Mouse (Mus musculus) kidney, embryonic 14.5 days (tissue): Measurements from ENCODE around the gene Abcb6. TPM values are rescaled to one million over a fixed set of nuclear protein-coding genes. Genes with fewer than 3 reads are reported as not detected.
A peak's percentile ranks its signal among the peaks of the same experiment; 100 is the strongest.

Experiments used
- ATAC-seq: fragments of 200-750 bp; cut with Nextera tagmentation; 2 replicates; pipeline ENCODE4 v1.8.0; 2017; ENCODE audit warnings: moderate number of reproducible peaks, mild to moderate bottlenecking, moderate TSS enrichment, moderate library complexity; ENCODE audit not compliant: low FRiP score, low TSS enrichment
- H3K27ac ChIP-seq: fragments of 300-500 bp; sonication (generic); 2 replicates; pipeline ENCODE4 v1.5.1; 2014; ENCODE audit warnings: low read depth, mild to moderate bottlenecking, low read length, moderate library complexity, mixed read lengths
- H3K27me3 ChIP-seq: fragments of 300-500 bp; sonication (generic); 2 replicates; pipeline ENCODE4 v1.6.1; 2014; ENCODE audit warnings: mild to moderate bottlenecking, low read length; ENCODE audit not compliant: control insufficient read depth, insufficient read depth
- H3K36me3 ChIP-seq: fragments of 300-500 bp; sonication (generic); 2 replicates; pipeline ENCODE4 v1.6.1; 2014; ENCODE audit warnings: low read length, mixed read lengths; ENCODE audit not compliant: control insufficient read depth, insufficient read depth
- H3K4me1 ChIP-seq: fragments of 300-500 bp; sonication (generic); 2 replicates; pipeline ENCODE4 v1.6.1; 2014; ENCODE audit warnings: low read length, mixed read lengths; ENCODE audit not compliant: control insufficient read depth, insufficient read depth
- H3K4me2 ChIP-seq: fragments of 300-500 bp; sonication (generic); replicated peaks from 2 replicates; pipeline ENCODE4 v1.6.1; 2014; ENCODE audit warnings: low read depth, mild to moderate bottlenecking, low read length
- H3K4me3 ChIP-seq: fragments of 300-500 bp; sonication (generic); 2 replicates; pipeline ENCODE4 v1.5.1; 2014; ENCODE audit warnings: mild to moderate bottlenecking, low read length
- H3K9ac ChIP-seq: fragments of 300-500 bp; sonication (generic); 2 replicates; pipeline ENCODE4 v1.6.1; 2014; ENCODE audit warnings: low read depth, mild to moderate bottlenecking, low read length, moderate library complexity
- H3K9me3 ChIP-seq: fragments of 300-500 bp; sonication (generic); 2 replicates; pipeline ENCODE4 v1.6.1; 2016; ENCODE audit warnings: low read length; ENCODE audit not compliant: control insufficient read depth
- WGBS: fragments of 180-500 bp; shearing (Covaris S2); extraction: QIAGEN DNeasy Blood & Tissue Kit; methylation state at CpG from one replicate; pipeline ENCODE4 v1.1.7; 2014; 5-methylcytosine and 5-hydroxymethylcytosine counted together
- polyA plus RNA-seq: library from polyadenylated mRNA; unstranded; fragments of >200 nt; fragmentation: Nextera tagmentation; extraction: Ambion mirVana; gene quantifications from 2 replicates; pipeline ENCODE4 v1.2.1, GENCODE M21; 2014

Abcb6 gene
- polyA plus RNA-seq, 1 experiment from 2014 or later, result 23.8 TPM

GRCm38 (mm10) chr1:75187914-75188483 is 7.8 kb upstream of the Abcb6 start:
- H3K4me1 ChIP-seq, result peaks cover 2% of the 10 kb centered on the region
- H3K9ac ChIP-seq, result no peak overlapping the region
- 89% methylated on average over 2 of the region's 2 CpGs for WGBS
- no peak overlapping the region for H3K4me3 ChIP-seq
- H3K4me2 ChIP-seq, result no peak overlapping the region
- no peak overlapping the region for H3K27ac ChIP-seq
- no peak for ATAC-seq
- peaks cover 44% of the 10 kb centered on the region for H3K36me3 ChIP-seq
- H3K9me3 ChIP-seq, result no peaks in the 10 kb centered on the region
- no peaks in the 10 kb centered on the region for H3K27me3 ChIP-seq

GRCm38 (mm10) chr1:75187126-75187525 is 6.9 kb upstream of the Abcb6 start:
- no peaks in the 10 kb centered on the region for H3K4me1 ChIP-seq
- no peak for ATAC-seq
- no peak overlapping the region for H3K27ac ChIP-seq
- no peak overlapping the region for H3K4me2 ChIP-seq
- H3K4me3 ChIP-seq, result no peak overlapping the region
- H3K9ac ChIP-seq, result no peak overlapping the region
- H3K9me3 ChIP-seq, result no peaks in the 10 kb centered on the region
- peaks cover 52% of the 10 kb centered on the region for H3K36me3 ChIP-seq
- H3K27me3 ChIP-seq, result no peaks in the 10 kb centered on the region

- H3K36me3 ChIP-seq, result peaks cover 56% of the 10 kb centered on the region
Observed at GRCm38 (mm10) chr1:75185495-75185894, 5.3 kb upstream of the Abcb6 start.

GRCm38 (mm10) chr1:75182160-75182559 is 2.0 kb upstream of the Abcb6 start:
- Histone ChIP-seq H3K9ac (no peak overlapping the region), H3K9me3 (no peaks in the 10 kb centered on the region), H3K27me3 (no peaks in the 10 kb centered on the region), H3K27ac (no peak overlapping the region), H3K4me2 (no peak overlapping the region), H3K4me1 (peaks cover 18% of the 10 kb centered on the region), H3K36me3 (peaks cover 48% of the 10 kb centered on the region), H3K4me3 (no peak overlapping the region)
- WGBS, result 80% methylated on average over 4 of the region's 4 CpGs
- ATAC-seq, result no peak

More at GRCm38 (mm10) chr1:75185495-75185894, 5.3 kb upstream of the Abcb6 start:
- Histone ChIP-seq H3K4me1 (0 out of 2 replicates have a peak, but pooled peaks cover 3% of the 10 kb centered on the region), H3K4me2 (no peak overlapping the region), H3K27ac (no peak overlapping the region), H3K27me3 (no peaks in the 10 kb centered on the region), H3K9me3 (no peaks in the 10 kb centered on the region), H3K9ac (no peak overlapping the region), H3K4me3 (no peak overlapping the region)
- 88% methylated on average over 11 of the region's 11 CpGs for WGBS
- ATAC-seq, result no peak

GRCm38 (mm10) chr1:75181377-75181870 is 1.2 kb upstream of the Abcb6 start:
- peaks cover 18% of the 10 kb centered on the region for H3K4me1 ChIP-seq
- H3K27me3 ChIP-seq, result no peaks in the 10 kb centered on the region
- H3K9me3 ChIP-seq, result no peaks in the 10 kb centered on the region
- WGBS, result 87% methylated on average over 4 of the region's 4 CpGs
- H3K27ac ChIP-seq, result no peak overlapping the region
- no peak overlapping the region for H3K9ac ChIP-seq
- H3K36me3 ChIP-seq, result peaks cover 41% of the 10 kb centered on the region
- ATAC-seq, result no peak
- no peak overlapping the region for H3K4me3 ChIP-seq
- no peak overlapping the region for H3K4me2 ChIP-seq

- Histone ChIP-seq H3K27ac (no peak overlapping the region), H3K27me3 (no peaks in the 10 kb centered on the region), H3K4me2 (peak overlapping the region; percentile 80), H3K9me3 (no peaks in the 10 kb centered on the region), H3K36me3 (peaks cover 40% of the 10 kb centered on the region), H3K9ac (0 out of 2 replicates have a peak overlapping the region, but pooled peaks have one; percentile 53), H3K4me1 (peaks cover 18% of the 10 kb centered on the region), H3K4me3 (peak overlapping the region; percentile 49)
- 26% methylated on average over 6 of the region's 7 CpGs for WGBS
- no peak for ATAC-seq
Observed at GRCm38 (mm10) chr1:75180741-75181140, 549 bp upstream of the Abcb6 start.

- peak; percentile 41 for ATAC-seq
- 6% methylated on average over 23 of the region's 23 CpGs for WGBS
- peak overlapping the region; percentile 53; the same call in 1 of the 2 replicates for H3K9ac ChIP-seq
- peak overlapping the region; percentile 80 for H3K4me2 ChIP-seq
- no peaks in the 10 kb centered on the region for H3K27me3 ChIP-seq
- peak overlapping the region; percentile 49 for H3K4me3 ChIP-seq
- 0 out of 2 replicates have a peak overlapping the region, but pooled peaks have one; percentile 7 for H3K27ac ChIP-seq
- no peaks in the 10 kb centered on the region for H3K9me3 ChIP-seq
- H3K36me3 ChIP-seq, result peaks cover 37% of the 10 kb centered on the region
- H3K4me1 ChIP-seq, result peaks cover 18% of the 10 kb centered on the region
Observed at GRCm38 (mm10) chr1:75179334-75180104, 673 bp downstream of the Abcb6 start.

GRCm38 (mm10) chr1:75168472-75169464 is 11.4 kb downstream of the Abcb6 start, which contains the start of gene Zfand2b:
TSS of gene Zfand2b (plus strand) at chr1:75168646.
- Histone ChIP-seq H3K9ac (peak within 1 kb of the TSS; percentile 68), H3K4me3 (peak within 1 kb of the TSS; percentile 68), H3K36me3 (peaks cover 31% of the 10 kb centered on the region), H3K27me3 (no peaks in the 10 kb centered on the region), H3K4me2 (peak within 1 kb of the TSS; percentile 48), H3K9me3 (no peaks in the 10 kb centered on the region), H3K27ac (peak within 1 kb of the TSS; percentile 70), H3K4me1 (peaks cover 5% of the 10 kb centered on the region)
- WGBS, result 2% methylated on average over 57 of the region's 59 CpGs
- peak; percentile 98 for ATAC-seq
